Mouse (Mus musculus) C2C12 (cell line): ENCODE data around the gene Thumpd2. TPM values are rescaled to one million over a fixed set of nuclear protein-coding genes. Genes with fewer than 3 reads are reported as not detected.

Experiments used
- H3K27me3 ChIP-seq: one replicate; pipeline ENCODE4 v1.6.1; 2011; ENCODE audit not compliant: control insufficient read depth, insufficient read depth, insufficient read length
- H3K36me3 ChIP-seq: one replicate; pipeline ENCODE4 v1.6.1; 2011; ENCODE audit not compliant: control insufficient read depth, insufficient read depth
- H3K4me3 ChIP-seq: one replicate; pipeline ENCODE4 v1.5.1; 2011; ENCODE audit warnings: mild to moderate bottlenecking, control low read depth; ENCODE audit not compliant: poor library complexity, insufficient read depth, severe bottlenecking
- H3K79me2 ChIP-seq: one replicate; pipeline ENCODE4 v1.6.1; 2011; ENCODE audit not compliant: control insufficient read depth, insufficient read depth
- H3K79me3 ChIP-seq: one replicate; pipeline ENCODE4 v1.6.1; 2011; ENCODE audit warnings: low read depth, control low read depth
- H3ac ChIP-seq: one replicate; pipeline ENCODE3; 2011; ENCODE audit warnings: low read depth; ENCODE audit not compliant: control insufficient read depth, insufficient read length
- CEBPB ChIP-seq: IDR thresholded peaks from one replicate; pipeline ENCODE4 v1.6.1; 2011; ENCODE audit warnings: low read depth, mild to moderate bottlenecking, control low read depth, moderate library complexity
- CTCF ChIP-seq: IDR thresholded peaks from one replicate; pipeline ENCODE4 v1.5.1; 2011; ENCODE audit not compliant: control insufficient read depth, insufficient read depth, insufficient read length
- FOSL1 ChIP-seq: IDR thresholded peaks from one replicate; pipeline ENCODE4 v1.8.0; 2011; ENCODE audit warnings: mild to moderate bottlenecking, low read length; ENCODE audit not compliant: poor library complexity, insufficient read depth, severe bottlenecking
- MAX ChIP-seq: IDR thresholded peaks from one replicate; pipeline ENCODE4 v1.6.1; 2011; ENCODE audit warnings: mild to moderate bottlenecking, control low read depth
- MYOD1 ChIP-seq: IDR thresholded peaks from one replicate; pipeline ENCODE4 v1.6.1; 2011; ENCODE audit warnings: low read depth; ENCODE audit not compliant: control insufficient read depth, insufficient read length
- MYOG ChIP-seq: IDR thresholded peaks from one replicate; pipeline ENCODE4 v1.6.1; 2011; ENCODE audit not compliant: control insufficient read depth, insufficient read length; ENCODE audit errors: extremely low read depth
- USF1 ChIP-seq: IDR thresholded peaks from one replicate; pipeline ENCODE4 v1.6.1; 2011; ENCODE audit warnings: low read depth, mild to moderate bottlenecking, control low read depth, moderate library complexity
- polyA plus RNA-seq: library from polyadenylated mRNA; unstranded; fragments of >200 nt; fragmentation: generic; extraction: Trizol; gene quantifications from one replicate; pipeline ENCODE4 v1.2.1, GENCODE M21; 2012; ENCODE audit warnings: missing spikeins

The Thumpd2 gene
- polyA plus RNA-seq, 1 experiment, result 3.1 TPM

- Histone ChIP-seq H3ac (no peak overlapping the region), H3K4me3 (no peak overlapping the region), H3K36me3 (no peaks in the 10 kb centered on the region), H3K79me3 (no peaks in the 10 kb centered on the region), H3K79me2 (no peaks in the 10 kb centered on the region), H3K27me3 (peaks cover 20% of the 10 kb centered on the region)
- TF ChIP-seq MYOD1 (no peak), MAX (no peak), USF1 (no peak), MYOG (no peak), FOSL1 (no peak), CTCF (no peak), CEBPB (no peak)
Measured at GRCm38 (mm10) chr17:80977245-80977644, 87.6 kb downstream of the Thumpd2 start.

Other genes with a start within 250 kb of the Thumpd2 start
- not detected for gene Tmem178, start 120.5 kb downstream of the Thumpd2 start, polyA plus RNA-seq